Mouse (Mus musculus) kidney, adult 2 months (tissue): ENCODE data around the gene Tbc1d9.

Experiments
- CTCF ChIP-seq: fragments of 200-500 bp; conservative IDR thresholded peaks from 2 replicates; pipeline ENCODE4 v1.5.1; 2011; ENCODE audit warnings: low read depth, mild to moderate bottlenecking, control low read depth, low read length, moderate library complexity, mixed read lengths; ENCODE audit not compliant: insufficient read depth, insufficient read length
- POLR2A ChIP-seq: fragments of 200-500 bp; IDR thresholded peaks from one replicate; pipeline ENCODE4 v1.6.1; 2011; ENCODE audit warnings: low read depth, low read length, control low read depth

DNA sequence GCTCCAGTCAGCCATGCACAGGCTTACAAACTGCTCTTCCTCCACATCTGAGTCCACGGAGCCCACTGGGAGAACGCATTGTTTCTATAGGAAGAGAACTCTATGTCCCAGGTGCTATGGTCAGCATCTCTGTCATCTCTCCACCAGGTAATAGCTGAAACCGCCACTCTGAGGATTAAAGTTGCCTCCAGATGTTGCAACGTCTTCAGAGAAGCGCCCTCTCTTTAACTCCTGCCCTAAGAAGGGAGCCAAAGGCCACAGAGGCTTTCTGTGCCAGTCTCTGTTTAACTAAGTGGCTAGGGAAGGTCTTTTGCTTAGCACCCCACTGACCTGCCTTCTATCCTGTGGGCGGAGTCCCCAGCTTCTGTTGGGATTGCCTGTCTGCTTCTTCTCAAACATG is 85.7 kb downstream of the Tbc1d9 start:
- TF ChIP-seq CTCF (no peak), POLR2A (no peak)
